Mouse (Mus musculus) embryonic facial prominence, embryonic 14.5 days (tissue): ENCODE data around the gene Dnajc22. TPM values are rescaled to one million over a fixed set of nuclear protein-coding genes. Genes with fewer than 3 reads are reported as not detected.
A peak's percentile ranks its signal among the peaks of the same experiment; 100 is the strongest.

Experiments
- ATAC-seq: fragments of 200-750 bp; cut with Nextera tagmentation; 2 replicates; pipeline ENCODE4 v1.8.0; 2017; ENCODE audit warnings: low read depth, moderate number of reproducible peaks, moderate TSS enrichment
- DNase-seq: peaks from one replicate; pipeline ENCODE4 v3.0.0-alpha.2; 2015; ENCODE audit warnings: low spot score
- H3K27ac ChIP-seq: fragments of 300-500 bp; sonication (generic); replicated peaks from 2 replicates; pipeline ENCODE4 v1.5.1; 2014; ENCODE audit warnings: low read depth, mild to moderate bottlenecking, low read length, moderate library complexity
- H3K27me3 ChIP-seq: fragments of 300-500 bp; sonication (generic); replicated peaks from 2 replicates; pipeline ENCODE4 v1.6.1; 2014; ENCODE audit warnings: low read length; ENCODE audit not compliant: control insufficient read depth, insufficient read depth
- H3K36me3 ChIP-seq: fragments of 300-500 bp; sonication (generic); 2 replicates; pipeline ENCODE4 v1.6.1; 2014; ENCODE audit warnings: low read length, mixed read lengths; ENCODE audit not compliant: control insufficient read depth, insufficient read depth
- H3K4me1 ChIP-seq: fragments of 300-500 bp; sonication (generic); 2 replicates; pipeline ENCODE4 v1.6.1; 2014; ENCODE audit warnings: antibody characterized with exemption, low read length; ENCODE audit not compliant: control insufficient read depth, insufficient read depth
- H3K4me2 ChIP-seq: fragments of 300-500 bp; sonication (generic); 2 replicates; pipeline ENCODE4 v1.6.1; 2014; ENCODE audit warnings: low read depth, mild to moderate bottlenecking, low read length, moderate library complexity, mixed read lengths
- H3K4me3 ChIP-seq: fragments of 300-500 bp; sonication (generic); 2 replicates; pipeline ENCODE4 v1.5.1; 2014; ENCODE audit warnings: low read depth, mild to moderate bottlenecking, low read length
- H3K9ac ChIP-seq: fragments of 300-500 bp; sonication (generic); 2 replicates; pipeline ENCODE4 v1.6.1; 2014; ENCODE audit warnings: low read depth, mild to moderate bottlenecking, low read length, moderate library complexity, mixed read lengths
- H3K9me3 ChIP-seq: fragments of 300-500 bp; sonication (generic); 2 replicates; pipeline ENCODE4 v1.6.1; 2016; ENCODE audit warnings: low read length; ENCODE audit not compliant: control insufficient read depth
- WGBS: fragments of 180-500 bp; shearing (Covaris S2); extraction: QIAGEN DNeasy Blood & Tissue Kit; methylation state at CpG from one replicate; pipeline ENCODE4 v1.1.7; 2014; 5-methylcytosine and 5-hydroxymethylcytosine counted together
- polyA plus RNA-seq: library from polyadenylated mRNA; unstranded; fragments of >200 nt; fragmentation: Nextera tagmentation; extraction: Ambion mirVana; gene quantifications from 2 replicates; pipeline ENCODE4 v1.2.1, GENCODE M21; 2014

The Dnajc22 gene
- polyA plus RNA-seq, 1 experiment from 2014 or later: not detected

DNA sequence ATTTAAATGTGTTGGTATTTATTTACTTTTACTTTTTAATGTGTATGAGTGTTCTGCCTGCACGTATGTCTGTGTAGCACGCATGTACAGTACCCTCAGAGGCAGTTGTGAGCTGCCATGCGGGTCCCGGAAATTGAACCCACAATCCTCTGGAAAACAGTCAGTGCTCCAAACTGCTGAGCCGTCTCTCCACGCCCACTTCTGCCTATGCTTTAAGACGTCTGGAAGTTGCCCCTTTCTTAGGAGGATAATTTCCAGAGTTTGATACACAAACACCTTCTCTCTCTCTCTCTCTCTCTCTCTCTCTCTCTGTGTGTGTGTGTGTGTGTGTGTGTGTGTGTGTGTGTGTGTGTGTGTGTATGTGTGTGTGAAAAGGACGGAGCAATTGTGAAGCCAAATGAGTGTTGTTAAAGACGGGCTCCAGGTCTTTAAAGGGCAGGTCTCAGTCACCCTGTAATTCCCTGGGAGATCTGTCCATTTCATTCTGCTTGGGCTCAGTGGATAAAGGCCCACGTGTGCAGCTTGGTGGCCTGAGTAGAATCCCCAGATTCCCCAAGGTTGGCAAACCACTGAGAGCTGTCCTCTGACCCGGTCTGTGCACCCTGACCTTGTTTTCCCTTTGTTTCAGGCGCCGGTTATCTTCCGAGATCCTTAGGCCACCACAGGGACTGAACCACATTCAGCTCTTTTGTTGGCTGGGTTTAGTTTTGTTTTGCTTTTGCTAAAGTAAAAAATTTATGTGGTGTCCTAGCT lies 21.5 kb downstream of the Dnajc22 start:
- Histone ChIP-seq H3K9me3 (no peaks in the 10 kb centered on the region), H3K36me3 (no peaks in the 10 kb centered on the region), H3K27me3 (no peaks in the 10 kb centered on the region), H3K9ac (no peak overlapping the region), H3K4me3 (no peak overlapping the region), H3K27ac (no peak overlapping the region), H3K4me2 (no peak overlapping the region), H3K4me1 (no peaks in the 10 kb centered on the region)
- DNase-seq (no peak), ATAC-seq (no peak)
- 54% methylated on average over 14 of the region's 14 CpGs for WGBS

DNA sequence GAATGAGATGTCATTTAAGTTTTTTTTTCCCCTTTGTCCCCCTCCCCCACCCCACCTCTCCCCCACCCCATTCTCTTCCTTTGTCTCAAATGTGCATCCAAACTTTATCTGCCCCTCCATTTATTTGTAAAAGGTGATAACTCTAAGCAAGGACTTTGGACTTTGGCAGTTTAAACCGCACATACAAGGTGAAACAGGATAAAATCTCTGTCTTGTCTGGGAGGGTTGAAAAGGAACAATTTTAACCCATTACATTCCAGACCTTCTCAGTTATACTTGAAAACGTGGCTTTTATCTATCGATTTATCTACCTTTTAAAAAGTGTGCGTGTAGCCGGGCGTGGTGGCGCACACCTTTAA lies 22.1 kb downstream of the Dnajc22 start:
- Histone ChIP-seq H3K9ac (no peak overlapping the region), H3K27me3 (no peaks in the 10 kb centered on the region), H3K36me3 (no peaks in the 10 kb centered on the region), H3K4me3 (no peak overlapping the region), H3K27ac (no peak overlapping the region), H3K4me1 (no peaks in the 10 kb centered on the region), H3K4me2 (no peak overlapping the region), H3K9me3 (no peaks in the 10 kb centered on the region)
- WGBS: 82% methylated on average over 7 of the region's 7 CpGs
- ATAC-seq (no peak), DNase-seq (no peak)

DNA sequence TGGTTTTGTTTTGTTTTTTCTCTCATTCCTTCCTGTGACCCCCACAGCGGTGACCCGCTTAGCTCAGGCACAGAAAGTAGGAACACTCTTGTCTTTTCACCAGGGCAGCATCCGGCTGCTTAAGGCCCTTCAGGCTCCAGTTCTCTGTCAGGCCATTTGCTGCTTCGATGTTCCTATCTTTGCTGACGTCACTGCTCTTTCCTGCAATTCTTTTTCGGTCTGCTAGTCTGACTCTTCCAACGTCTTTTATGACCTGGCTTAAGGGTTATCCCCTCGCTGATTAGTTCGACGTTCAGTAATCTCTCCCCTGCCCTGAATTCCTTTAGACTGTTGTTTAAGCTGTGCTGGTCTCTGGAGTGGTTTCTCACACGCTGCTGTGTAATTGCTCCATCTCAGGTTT lies 23.6 kb downstream of the Dnajc22 start:
- DNase-seq (no peak), ATAC-seq (no peak)
- no peaks in the 10 kb centered on the region for H3K36me3 ChIP-seq
- H3K27ac ChIP-seq: no peak overlapping the region
- H3K9me3 ChIP-seq: no peaks in the 10 kb centered on the region
- H3K4me1 ChIP-seq: no peaks in the 10 kb centered on the region
- no peak overlapping the region for H3K4me2 ChIP-seq
- peaks cover 2% of the 10 kb centered on the region; the same call in 1 of the 2 replicates for H3K27me3 ChIP-seq
- no peak overlapping the region for H3K9ac ChIP-seq
- no peak overlapping the region for H3K4me3 ChIP-seq
- 53% methylated on average over 11 of the region's 11 CpGs for WGBS

DNA sequence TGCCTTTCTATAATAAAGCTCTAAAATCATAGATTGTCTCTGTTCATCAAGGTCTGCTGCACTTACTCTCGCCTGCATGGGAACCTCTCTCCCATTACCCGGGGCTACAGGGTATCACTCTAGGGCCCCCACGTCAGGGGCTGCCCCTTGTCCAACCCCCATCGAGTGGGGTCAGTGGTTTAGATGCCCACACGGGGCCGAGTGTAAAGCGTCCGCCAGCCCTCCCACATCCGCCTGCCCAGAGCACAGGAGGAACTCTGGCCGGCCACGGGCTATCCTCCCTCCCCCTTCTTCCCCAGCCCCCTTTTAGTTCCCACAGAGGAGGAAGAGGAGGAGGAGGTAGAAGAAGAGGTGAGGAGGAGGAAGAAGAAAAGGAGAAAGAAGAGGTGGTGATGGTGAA lies 27.8 kb downstream of the Dnajc22 start:
- H3K9me3 ChIP-seq: no peaks in the 10 kb centered on the region
- no peaks in the 10 kb centered on the region for H3K36me3 ChIP-seq
- no peak overlapping the region for H3K4me2 ChIP-seq
- DNase-seq (no peak), ATAC-seq (no peak)
- H3K27ac ChIP-seq: no peak overlapping the region
- no peak overlapping the region for H3K4me3 ChIP-seq
- H3K9ac ChIP-seq: no peak overlapping the region
- peaks cover 2% of the 10 kb centered on the region; the same call in 1 of the 2 replicates for H3K27me3 ChIP-seq
- no peaks in the 10 kb centered on the region for H3K4me1 ChIP-seq
- WGBS: 17% methylated on average over 11 of the region's 11 CpGs

DNA sequence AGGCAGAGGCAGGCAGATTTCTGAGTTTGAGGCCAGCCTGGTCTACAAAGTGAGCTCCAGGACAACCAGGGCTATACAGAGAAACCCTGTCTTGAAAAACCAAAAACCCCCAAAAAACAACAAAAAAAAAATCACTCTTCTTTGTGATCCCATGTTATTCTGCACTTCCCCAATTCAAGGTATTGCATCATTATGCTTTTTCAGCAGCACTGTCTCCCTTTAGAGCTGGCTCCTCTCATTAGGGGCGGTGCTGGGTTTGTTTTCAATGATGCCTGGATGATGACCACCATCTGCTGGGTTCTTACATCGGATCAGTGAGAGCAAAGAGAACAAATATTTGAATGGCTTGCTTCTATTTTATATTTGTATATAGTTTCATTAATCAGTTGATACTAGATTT lies 29.7 kb downstream of the Dnajc22 start:
- peaks cover under 1% of the 10 kb centered on the region; the same call in 1 of the 2 replicates for H3K4me1 ChIP-seq
- H3K36me3 ChIP-seq: no peaks in the 10 kb centered on the region
- H3K27me3 ChIP-seq: peaks cover 2% of the 10 kb centered on the region; the same call in 1 of the 2 replicates
- DNase-seq (no peak), ATAC-seq (no peak)
- H3K9me3 ChIP-seq: no peaks in the 10 kb centered on the region
- H3K4me2 ChIP-seq: no peak overlapping the region
- H3K27ac ChIP-seq: no peak overlapping the region
- no peak overlapping the region for H3K9ac ChIP-seq
- 70% methylated on average over 2 of the region's 2 CpGs for WGBS
- H3K4me3 ChIP-seq: no peak overlapping the region

DNA sequence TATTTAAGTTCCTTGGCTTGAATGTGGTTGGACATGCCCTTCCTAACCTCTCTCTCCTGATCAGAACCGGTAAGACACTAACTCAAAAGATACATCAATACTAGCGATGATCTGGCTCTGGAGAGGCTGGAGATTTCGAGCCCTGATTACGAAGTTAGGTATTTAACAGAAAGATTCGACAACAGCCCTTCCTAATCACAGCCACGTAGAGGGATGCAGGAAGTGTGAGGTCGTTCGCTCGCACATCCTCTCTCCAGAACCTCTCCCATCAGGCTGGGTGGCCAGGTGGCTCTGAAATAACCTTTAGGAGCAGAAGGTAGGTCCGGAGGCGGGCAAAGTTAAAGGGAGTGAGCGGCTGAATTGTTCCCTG lies 32.7 kb downstream of the Dnajc22 start, which contains the start of gene Spats2:
Gene Spats2, plus strand, starts transcription at position 206 of the 370 bp plus-strand sequence.
- peak within 1 kb of the TSS; percentile 94 for H3K9ac ChIP-seq
- H3K9me3 ChIP-seq: no peaks in the 10 kb centered on the region
- peak within 1 kb of the TSS; percentile 93 for H3K27ac ChIP-seq
- WGBS: under 1% methylated on average over 11 of the region's 12 CpGs
- H3K4me1 ChIP-seq: peaks cover 18% of the 10 kb centered on the region
- ATAC-seq (no peak), DNase-seq (no peak)
- H3K36me3 ChIP-seq: 0 out of 2 replicates have a peak, but pooled peaks cover 3% of the 10 kb centered on the region
- peak within 1 kb of the TSS; percentile 77 for H3K4me2 ChIP-seq
- peak within 1 kb of the TSS; percentile 79 for H3K4me3 ChIP-seq
- H3K27me3 ChIP-seq: peaks cover 2% of the 10 kb centered on the region; the same call in 1 of the 2 replicates

DNA sequence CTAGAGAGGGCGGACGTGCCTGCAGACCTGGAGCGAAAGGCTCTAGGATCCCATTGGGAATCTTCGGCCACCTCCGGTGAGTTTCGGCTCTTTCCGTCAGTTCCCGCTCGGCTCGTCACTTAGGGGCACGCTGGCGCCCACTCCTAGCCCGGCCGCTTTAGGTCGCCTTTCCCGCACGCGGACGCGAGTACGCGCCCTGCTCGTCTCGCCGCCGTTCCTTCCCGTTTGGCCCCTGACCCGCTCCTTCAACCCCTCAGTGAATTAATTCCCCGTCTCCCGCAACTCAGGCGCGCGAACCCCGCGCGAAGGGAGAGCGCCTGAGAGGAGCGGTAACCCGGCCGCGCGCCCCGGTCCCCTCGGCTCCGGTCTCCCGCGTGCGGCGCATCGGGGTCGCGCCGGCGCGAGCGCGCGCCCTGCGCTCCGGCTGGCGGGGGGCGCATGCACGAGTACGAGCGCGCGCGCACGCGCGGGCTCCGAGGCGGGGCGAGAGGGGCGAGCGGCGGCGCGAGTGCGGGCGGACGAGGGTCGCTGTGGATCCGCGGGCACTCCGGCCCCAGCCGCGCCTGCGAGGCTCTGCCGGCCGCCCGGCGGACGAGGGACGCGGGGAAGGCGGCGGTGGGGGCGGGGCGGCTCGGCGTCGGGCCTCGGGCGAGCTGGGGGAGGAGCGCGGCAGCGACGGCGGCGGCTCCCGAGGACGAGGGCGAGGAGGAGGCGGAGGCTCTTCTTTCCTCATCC lies 33.3 kb downstream of the Dnajc22 start:
- 0% methylated on average over 29 of the region's 115 CpGs for WGBS
- Histone ChIP-seq H3K9ac (peak overlapping the region; percentile 94), H3K36me3 (0 out of 2 replicates have a peak, but pooled peaks cover 3% of the 10 kb centered on the region)

DNA sequence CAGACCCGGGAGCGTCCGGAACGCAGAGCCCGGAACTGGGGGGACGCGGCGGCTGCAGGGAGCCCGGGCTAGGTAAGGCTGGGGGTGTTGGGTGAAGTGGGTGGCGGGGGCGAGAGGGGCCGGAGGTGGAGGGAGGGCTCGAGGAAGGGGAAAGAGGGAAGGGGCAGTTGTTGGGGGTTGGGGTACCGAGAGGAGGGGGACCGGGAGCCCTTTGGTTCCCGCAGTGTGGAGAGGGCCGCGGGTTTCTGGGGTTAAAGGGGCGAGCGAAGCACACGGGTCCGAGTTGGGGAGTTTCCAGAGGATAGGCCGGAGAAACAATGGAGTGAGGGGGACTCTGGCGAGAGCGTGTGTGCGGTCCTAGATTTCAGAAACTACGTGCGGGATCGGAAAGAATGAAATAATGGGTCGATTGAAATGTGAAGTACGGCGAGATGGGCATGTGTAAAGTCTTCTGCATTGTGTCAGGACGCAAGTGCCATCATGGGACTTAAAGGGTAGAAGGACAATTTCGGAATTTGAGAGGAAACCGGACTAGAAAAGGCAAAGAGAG lies 33.9 kb downstream of the Dnajc22 start:
- ATAC-seq (no peak), DNase-seq (no peak)
- no peaks in the 10 kb centered on the region for H3K27me3 ChIP-seq
- peak overlapping the region; percentile 94 for H3K9ac ChIP-seq
- 0 out of 2 replicates have a peak, but pooled peaks cover 3% of the 10 kb centered on the region for H3K36me3 ChIP-seq
- no peaks in the 10 kb centered on the region for H3K9me3 ChIP-seq
- H3K4me2 ChIP-seq: peak overlapping the region; percentile 77
- peak overlapping the region; percentile 93 for H3K27ac ChIP-seq
- H3K4me1 ChIP-seq: peaks cover 22% of the 10 kb centered on the region
- peak overlapping the region; percentile 79 for H3K4me3 ChIP-seq
- WGBS: 1% methylated on average over 30 of the region's 35 CpGs

More for the DNA sequence above, 33.3 kb downstream of the Dnajc22 start:
- Histone ChIP-seq H3K4me3 (peak overlapping the region; percentile 79), H3K27ac (peak overlapping the region; percentile 93), H3K9me3 (no peaks in the 10 kb centered on the region), H3K4me2 (peak overlapping the region; percentile 77), H3K27me3 (no peaks in the 10 kb centered on the region), H3K4me1 (peaks cover 22% of the 10 kb centered on the region)
- DNase-seq (peak; percentile 96), ATAC-seq (peak; percentile 89)
